Mouse (Mus musculus) yolk sac, embryonic 10.5 days (tissue): ENCODE results near the gene Cfap54.

Experiments
- DNase-seq: peaks from one replicate; pipeline ENCODE4 v3.0.0-alpha.2; 2017; ENCODE audit warnings: low spot score

The Cfap54 gene

GRCm38 (mm10) chr10:93081133-93081779 is at the start of gene Cfap54:
TSS of gene Cfap54 (minus strand) at chr10:93081618.
- DNase-seq = peak; percentile 80

- no peak for DNase-seq
Measured at GRCm38 (mm10) chr10:93130456-93130940, 49.1 kb upstream of the Cfap54 start.

DNA sequence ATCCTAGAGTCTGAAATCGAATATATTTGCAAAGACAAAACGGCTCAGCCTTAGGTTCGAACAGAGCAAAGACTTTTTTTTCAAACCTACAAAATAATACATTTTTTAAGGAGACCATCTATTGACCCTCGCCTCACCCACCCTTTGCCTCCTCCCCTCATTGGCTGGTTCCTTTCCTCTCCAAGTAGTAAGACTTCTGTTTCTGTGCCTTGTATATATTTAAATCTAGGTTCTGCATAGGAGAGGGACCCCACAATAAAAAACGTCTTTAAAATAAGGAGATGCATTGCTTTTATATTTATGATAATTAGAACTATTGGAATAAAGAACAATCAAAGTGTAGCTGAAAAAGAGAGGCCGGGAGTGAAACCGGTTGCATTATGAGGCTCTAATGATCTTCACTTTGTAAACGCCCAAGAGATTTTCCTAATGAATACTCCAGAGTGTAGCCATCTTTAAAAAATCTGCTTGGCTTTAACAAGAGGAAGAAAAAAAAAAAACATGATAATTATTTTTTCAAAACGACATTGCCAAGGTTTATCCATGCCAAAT is 48.6 kb upstream of the Cfap54 start:
- no peak for DNase-seq

GRCm38 (mm10) chr10:93129345-93129744 is 47.9 kb upstream of the Cfap54 start:
- DNase-seq = no peak

DNA sequence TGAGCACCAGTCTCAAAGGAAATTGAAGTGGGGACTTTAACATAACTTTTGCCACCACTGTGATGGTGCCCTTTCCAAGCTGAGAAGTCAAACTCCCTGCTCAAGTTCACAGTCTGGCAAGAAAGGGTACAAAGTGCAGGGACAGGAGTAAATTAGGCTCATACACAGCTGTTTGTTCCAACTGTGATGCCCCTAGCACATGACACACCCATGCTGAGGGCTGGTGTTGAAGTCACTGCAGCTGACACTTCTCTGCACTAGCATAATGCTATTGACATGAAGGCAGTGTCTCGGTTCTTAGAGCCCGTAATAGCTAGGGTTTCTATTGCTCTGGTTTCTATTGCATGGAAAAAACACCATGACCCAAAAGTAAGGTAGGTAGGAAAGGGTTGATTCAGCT is 47.1 kb upstream of the Cfap54 start:
- DNase-seq = no peak

DNA sequence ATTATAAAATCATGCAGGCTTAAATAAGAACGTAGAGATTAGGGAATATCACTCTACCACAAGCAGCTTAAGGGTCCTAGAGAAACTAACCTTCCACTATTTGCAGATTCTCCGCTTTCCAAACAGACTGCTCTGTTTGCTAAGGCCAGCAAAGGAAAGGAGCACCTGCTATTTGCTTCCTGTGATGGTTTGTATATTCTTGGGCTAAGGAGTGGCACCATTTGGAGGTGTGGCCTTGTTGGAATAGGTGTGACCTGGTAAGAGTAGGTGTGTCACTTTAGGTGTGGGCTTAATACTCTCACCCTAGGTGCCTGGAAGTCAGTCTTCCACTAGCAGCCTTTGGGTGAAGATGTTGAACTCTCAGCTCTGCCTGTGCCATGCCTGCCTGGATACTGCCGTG is 44.6 kb upstream of the Cfap54 start:
- DNase-seq = no peak

- peak; percentile 21 for DNase-seq
Measured at GRCm38 (mm10) chr10:93123957-93124613, 42.7 kb upstream of the Cfap54 start.

DNA sequence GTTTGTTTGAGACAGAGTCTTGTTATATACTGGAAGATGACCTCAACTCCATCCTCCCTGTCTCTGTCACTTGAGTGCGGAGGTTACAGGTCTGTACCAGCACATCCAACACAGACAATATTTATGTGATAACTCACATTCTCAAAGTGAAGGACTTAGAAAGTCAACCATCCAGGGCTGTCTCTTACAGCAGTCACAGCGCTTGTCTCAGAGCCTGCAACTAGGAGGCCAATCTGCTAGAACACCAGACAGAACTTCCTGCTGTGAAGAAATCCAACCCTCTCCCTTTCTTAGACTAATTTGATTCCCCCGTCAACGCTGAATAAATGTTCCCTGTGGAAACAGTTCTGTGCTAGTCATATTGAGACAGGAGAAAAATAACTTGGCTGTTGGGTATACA is 41.9 kb upstream of the Cfap54 start:
- DNase-seq = no peak

DNA sequence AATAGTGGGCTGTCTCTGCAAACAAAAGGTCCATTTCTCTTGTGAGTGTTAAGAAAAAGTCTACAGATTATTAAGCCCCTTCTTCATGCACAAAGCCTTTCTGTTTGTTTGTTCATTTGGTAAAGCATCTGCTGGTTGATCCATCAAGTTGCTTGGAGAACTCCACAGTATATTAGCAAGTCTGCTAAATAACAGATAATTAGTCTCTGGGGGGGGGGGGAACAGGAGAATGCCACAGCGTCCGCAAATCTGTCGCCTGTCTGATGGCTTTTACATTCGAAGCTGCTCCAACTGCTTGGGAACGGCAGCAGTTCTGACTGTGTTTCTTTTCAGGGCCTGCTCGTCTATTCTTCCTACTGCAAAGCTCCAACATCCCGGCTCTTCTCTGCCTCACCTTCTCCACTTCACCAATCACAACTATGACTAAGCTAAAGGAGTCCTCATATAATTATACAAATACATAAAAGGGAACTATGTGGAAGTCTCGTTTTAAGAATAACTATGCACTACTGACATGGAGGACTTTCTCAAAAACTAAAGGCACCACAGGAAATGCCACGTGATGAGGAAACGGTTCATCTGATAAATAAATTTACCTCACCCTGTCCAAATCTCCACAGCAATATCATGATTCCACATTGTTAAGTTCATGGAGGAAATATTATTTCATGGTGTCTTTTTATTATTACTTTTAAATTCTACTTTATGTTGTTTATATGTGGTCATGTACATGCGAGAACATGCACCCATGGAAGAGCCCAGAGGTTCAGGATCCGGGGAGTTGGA is 41.2 kb upstream of the Cfap54 start:
- DNase-seq = no peak

DNA sequence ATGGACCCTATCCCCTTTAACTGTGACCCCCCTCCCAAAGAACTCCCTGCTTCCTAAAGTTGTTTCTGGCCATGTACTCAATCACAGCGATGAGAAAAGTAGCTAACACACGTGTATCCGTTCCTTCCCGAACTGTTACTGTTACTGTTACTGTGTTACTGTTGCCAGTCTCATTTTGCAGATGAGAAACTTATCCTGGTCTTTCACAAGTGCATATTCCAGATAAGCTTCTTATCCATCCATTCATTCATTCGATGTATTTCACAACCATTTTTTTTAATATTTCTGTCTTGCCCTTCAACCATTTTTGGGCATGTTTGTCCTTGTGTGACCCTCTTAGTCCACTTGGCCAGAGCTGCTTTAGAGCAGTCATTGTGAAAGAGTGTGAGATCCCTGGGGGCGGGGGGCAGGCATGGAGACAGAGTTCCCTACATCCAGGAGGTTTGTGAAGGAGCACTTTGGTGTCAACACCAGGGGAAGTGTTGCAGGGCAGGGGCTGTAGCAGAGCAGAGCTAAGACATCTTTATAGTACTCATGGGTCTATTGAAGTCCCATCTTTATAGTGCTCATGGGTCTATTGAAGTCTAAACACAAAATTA is 39.9 kb upstream of the Cfap54 start:
- no peak for DNase-seq

- DNase-seq = no peak
Measured at GRCm38 (mm10) chr10:93119809-93120208, 38.4 kb upstream of the Cfap54 start.

DNA sequence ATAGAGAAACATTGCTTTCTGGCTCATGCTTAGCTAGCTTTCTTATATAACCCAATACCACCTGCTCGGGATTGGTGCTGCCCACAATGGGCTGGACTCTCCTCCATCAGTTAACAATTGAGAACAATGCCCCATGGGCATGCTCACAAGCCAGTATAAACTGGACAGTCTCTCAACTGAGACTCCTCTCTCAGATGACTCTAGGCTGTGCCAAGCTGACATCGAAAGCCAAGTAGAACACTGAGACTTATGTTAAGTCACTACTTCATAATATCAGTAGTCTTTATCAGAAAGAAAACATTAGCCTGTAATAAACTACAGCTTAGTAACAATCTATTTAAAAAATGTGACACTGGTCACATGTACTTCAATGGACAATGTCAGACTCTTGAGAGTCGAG is 35.2 kb upstream of the Cfap54 start:
- DNase-seq = no peak

- DNase-seq = no peak
Measured at GRCm38 (mm10) chr10:93115743-93116142, 34.3 kb upstream of the Cfap54 start.

DNA sequence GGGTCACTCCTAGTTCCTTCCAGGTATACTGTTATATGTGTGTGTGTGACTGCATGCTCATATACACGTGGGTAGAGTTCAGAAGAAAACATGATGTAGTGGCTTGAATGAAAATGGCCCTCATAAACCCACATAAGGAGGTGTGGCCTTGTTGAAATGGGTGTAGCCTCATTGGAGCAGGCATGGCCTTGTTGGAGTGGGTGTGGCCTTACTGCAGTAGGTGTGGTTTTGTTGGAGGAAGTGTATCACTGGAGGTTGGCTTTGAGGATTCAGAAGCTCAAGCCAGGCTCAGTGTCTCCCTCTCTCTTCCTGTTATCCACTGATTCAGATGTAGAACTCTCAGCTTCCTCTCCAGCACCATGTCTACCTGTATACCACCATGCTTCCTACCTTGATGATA is 33.4 kb upstream of the Cfap54 start:
- no peak for DNase-seq

DNA sequence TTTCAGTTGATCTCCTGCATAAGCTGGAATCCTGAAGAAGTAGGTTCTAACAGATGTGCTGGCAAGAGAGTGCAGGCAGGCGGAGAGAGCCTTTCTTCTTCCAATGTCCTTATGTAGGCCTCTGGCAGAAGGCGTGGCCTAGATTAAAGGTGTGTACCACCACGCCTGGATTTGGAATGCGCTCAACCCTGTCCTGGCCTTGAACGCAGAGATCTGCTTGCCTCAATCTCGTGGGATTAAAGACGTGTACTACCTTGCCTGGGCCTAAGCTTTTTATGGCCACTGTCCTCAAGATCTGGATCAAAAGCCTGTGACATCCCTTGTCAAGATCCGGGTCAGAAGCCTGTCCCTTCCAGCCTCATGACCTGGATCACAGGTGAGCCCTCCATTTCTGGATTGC is 32.5 kb upstream of the Cfap54 start:
- DNase-seq = no peak

GRCm38 (mm10) chr10:93112021-93112420 is 30.6 kb upstream of the Cfap54 start:
- DNase-seq = no peak

- no peak for DNase-seq
Measured at GRCm38 (mm10) chr10:93111412-93111811, 30.0 kb upstream of the Cfap54 start.

- no peak for DNase-seq
Measured at GRCm38 (mm10) chr10:93105358-93105757, 23.9 kb upstream of the Cfap54 start.

DNA sequence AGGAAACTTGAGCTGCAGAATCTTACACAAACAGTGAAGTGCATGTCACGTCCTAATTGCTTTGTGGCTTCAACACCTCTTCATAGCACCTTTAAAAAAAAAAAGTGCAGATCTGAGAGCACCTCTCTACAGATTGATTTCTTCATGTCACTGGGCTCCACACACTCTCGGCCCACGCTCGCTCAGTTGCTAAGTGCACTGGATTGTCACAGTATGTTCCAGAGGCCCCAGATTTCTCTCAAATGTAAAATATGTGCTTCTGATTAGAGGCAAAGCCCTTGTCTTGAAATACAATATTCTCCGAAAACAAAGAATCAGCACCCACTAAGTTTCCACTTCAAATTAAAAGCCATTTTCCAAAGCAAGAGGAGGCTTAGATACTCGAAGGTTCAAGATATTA is 22.9 kb upstream of the Cfap54 start:
- no peak for DNase-seq

DNA sequence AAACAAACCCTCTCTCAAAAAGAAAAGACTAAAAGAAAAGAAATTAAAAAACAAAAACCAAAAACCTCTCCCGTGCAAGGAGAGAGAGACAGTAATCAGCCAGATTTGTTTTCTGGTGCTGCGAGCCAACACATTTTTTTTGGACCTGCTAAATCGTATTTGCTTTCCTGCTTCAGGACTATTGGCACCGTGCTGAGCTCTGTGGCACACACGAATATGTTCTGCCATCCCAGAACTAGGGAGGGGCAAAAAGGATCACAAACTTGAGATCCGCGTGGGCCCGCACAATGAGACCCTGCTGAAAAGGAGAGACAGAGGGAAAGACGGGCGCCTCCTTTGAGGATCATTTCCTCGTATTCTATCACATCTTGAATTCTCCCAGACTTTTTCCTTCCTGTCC is 22.3 kb upstream of the Cfap54 start:
- DNase-seq = no peak

- no peak for DNase-seq
Measured at GRCm38 (mm10) chr10:93102321-93102720, 20.9 kb upstream of the Cfap54 start.

DNA sequence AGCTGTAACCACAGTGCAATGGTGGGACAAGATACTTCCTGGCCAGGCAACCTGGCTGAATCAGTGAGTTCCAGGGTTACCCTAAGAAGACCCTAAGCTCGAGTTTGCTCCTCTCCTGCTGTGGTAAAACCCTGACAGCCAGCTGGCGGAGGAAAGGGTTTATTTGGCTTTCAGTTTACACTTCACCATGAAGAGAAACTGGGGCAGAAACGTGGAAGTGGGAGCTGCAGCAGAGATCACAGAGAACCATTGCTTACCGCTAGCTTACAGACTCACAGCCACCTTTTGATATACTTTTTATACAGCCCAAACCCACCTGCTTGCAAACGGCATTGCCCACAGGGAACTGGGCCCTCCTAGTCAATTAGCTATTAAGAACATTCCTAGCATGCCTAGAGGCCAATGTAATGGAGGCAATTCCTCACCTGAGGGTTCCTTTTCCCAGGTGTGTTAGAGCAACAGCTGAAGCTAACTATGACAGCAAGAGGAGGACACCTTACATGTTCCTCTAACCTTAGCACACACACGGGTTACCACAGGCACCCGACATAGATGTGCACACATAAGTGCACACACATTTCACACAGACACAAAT is 16.9 kb upstream of the Cfap54 start:
- DNase-seq = no peak
